Mouse (Mus musculus): ENCODE measurements around the gene Pde6h.

DNA sequence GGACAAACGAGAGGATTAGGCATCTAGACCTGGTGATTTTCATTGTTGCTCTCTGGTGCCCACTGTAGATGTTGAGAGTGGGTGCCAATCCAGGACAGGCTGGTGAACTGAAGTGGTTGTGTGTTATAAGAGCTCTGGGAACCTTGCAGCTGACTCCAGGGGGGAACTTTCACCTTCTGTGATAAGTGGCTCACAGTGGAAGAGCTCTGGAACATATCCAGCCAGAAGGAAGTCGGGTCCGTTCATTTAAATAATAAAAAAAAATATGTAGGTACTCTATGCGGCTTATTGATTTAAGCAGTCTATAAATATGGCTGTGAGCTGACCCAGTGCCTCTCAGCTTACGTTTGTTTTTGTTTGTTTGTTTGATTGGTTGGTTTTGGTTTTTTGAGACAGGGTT lies 1.6 kb upstream of the Pde6h start, which contains the start of gene Erp27:
- no peak for TF ChIP-seq CTCF (IDR thresholded peaks at IDR 0.05; ENCODE audit: low read depth, low read length)
- TF ChIP-seq POLR2AphosphoS5 (IDR thresholded peaks at IDR 0.05; ENCODE audit: insufficient replicate concordance, low read depth, low read length), result no peak
- TF ChIP-seq TAL1 (conservative IDR thresholded peaks at IDR 0.05; ENCODE audit: low read depth, low read length), result no peak

Measured in G1E (cell line).